Mouse (Mus musculus) CH12.LX (cell line): ENCODE measurements at regions not wholly inside any gene's neighbourhood (a gene's known extent, or its start where the extent isn't known, plus 50 kb on each side); places are given as distances from the start of the nearest gene placed in this dataset.

Source experiments
- DNase-seq: peaks from one replicate; pipeline ENCODE4 v3.0.0-alpha.2; 2013; ENCODE audit errors: extremely low read depth
- H3K27ac ChIP-seq: 2 replicates; pipeline ENCODE4 v1.5.1; 2012; ENCODE audit warnings: low read depth, mild to moderate bottlenecking, control low read depth, moderate library complexity; ENCODE audit not compliant: insufficient read depth
- H3K27me3 ChIP-seq: replicated peaks from 2 replicates; pipeline ENCODE3; 2012; ENCODE audit warnings: inconsistent platforms
- H3K36me3 ChIP-seq, 2 experiments: replicated peaks in 1 of 2; 2 replicates each; pipeline versions ENCODE3 to v1.6.1; 2012; ENCODE audit warnings: inconsistent platforms in 1 of 2, low read length in 1 of 2, mild to moderate bottlenecking in 1 of 2, mixed read lengths in 1 of 2, moderate library complexity in 1 of 2; ENCODE audit not compliant: control insufficient read depth in 1 of 2, insufficient read depth in 1 of 2
- H3K4me1 ChIP-seq, 2 experiments: 2 replicates each; pipeline ENCODE4 v1.6.1; 2012; ENCODE audit warnings: inconsistent platforms in 1 of 2, moderate library complexity in 1 of 2; ENCODE audit not compliant: insufficient read depth in 2 of 2, control insufficient read depth in 1 of 2
- H3K4me2 ChIP-seq: 2 replicates; pipeline ENCODE4 v1.6.1; 2012; ENCODE audit warnings: low read depth, mild to moderate bottlenecking, control low read depth; ENCODE audit not compliant: poor library complexity, insufficient read depth, severe bottlenecking
- H3K4me3 ChIP-seq, 3 experiments: fragments of 150-350 bp in 1 of 3; sonication (generic) in 1 of 3; replicated peaks in 1 of 3; 2 replicates each; pipeline versions ENCODE3 to v1.5.1; 2011 to 2012; ENCODE audit warnings: low read depth in 2 of 3, low read length in 2 of 3, mild to moderate bottlenecking in 2 of 3, moderate library complexity in 2 of 3, control low read depth in 1 of 3, improper control_type of control experiment in 1 of 3, inconsistent platforms in 1 of 3, mixed read lengths in 1 of 3; ENCODE audit not compliant: poor library complexity in 1 of 3
- H3K79me2 ChIP-seq: replicated peaks from 2 replicates; pipeline ENCODE4 v1.6.1; 2012; ENCODE audit warnings: mild to moderate bottlenecking, moderate library complexity; ENCODE audit not compliant: control insufficient read depth, poor library complexity, insufficient read depth, severe bottlenecking; ENCODE audit errors: extremely low read depth
- H3K9ac ChIP-seq: 2 replicates; pipeline ENCODE4 v1.6.1; 2012; ENCODE audit warnings: low read depth, mild to moderate bottlenecking, control low read depth, moderate library complexity; ENCODE audit not compliant: insufficient read depth
- H3K9me3 ChIP-seq: replicated peaks from 2 replicates; pipeline ENCODE3; 2012; ENCODE audit warnings: low read length, inconsistent platforms, mixed read lengths
- CHD2 ChIP-seq: IDR thresholded peaks from 2 replicates; pipeline ENCODE4 v1.6.1; 2011; ENCODE audit warnings: low read length, improper control_type of control experiment
- CTCF ChIP-seq, 2 experiments: IDR thresholded peaks in 1 of 2; conservative IDR thresholded peaks in 1 of 2; 2 replicates each; pipeline ENCODE4 v1.5.1; 2011 to 2012; ENCODE audit warnings: low read depth in 2 of 2, low read length in 2 of 2, improper control_type of control experiment in 1 of 2, inconsistent platforms in 1 of 2, mild to moderate bottlenecking in 1 of 2, moderate library complexity in 1 of 2
- E2F4 ChIP-seq: IDR thresholded peaks from 2 replicates; pipeline ENCODE4 v1.6.1; 2011; ENCODE audit warnings: low read depth, low read length, improper control_type of control experiment; ENCODE audit not compliant: insufficient replicate concordance
- GABPA ChIP-seq: IDR thresholded peaks from 2 replicates; pipeline ENCODE4 v1.6.1; 2012; ENCODE audit warnings: low read depth, low read length, improper control_type of control experiment, inconsistent platforms; ENCODE audit not compliant: insufficient replicate concordance
- HCFC1 ChIP-seq: IDR thresholded peaks from 2 replicates; pipeline ENCODE4 v1.6.1; 2012; ENCODE audit warnings: low read depth, mild to moderate bottlenecking, inconsistent platforms, low read length, improper control_type of control experiment
- IRF4 ChIP-seq: IDR thresholded peaks from 2 replicates; pipeline ENCODE4 v1.6.1; 2014; ENCODE audit warnings: low read depth, mild to moderate bottlenecking, inconsistent platforms, low read length, improper control_type of control experiment
- JUN ChIP-seq: IDR thresholded peaks from 2 replicates; pipeline ENCODE4 v1.6.1; 2011; ENCODE audit warnings: low read depth, mild to moderate bottlenecking, low read length, improper control_type of control experiment, moderate library complexity; ENCODE audit not compliant: insufficient read depth
- JUND ChIP-seq: conservative IDR thresholded peaks from 2 replicates; pipeline ENCODE4 v1.6.1; 2011; ENCODE audit warnings: low read depth, low read length, improper control_type of control experiment
- KAT2A ChIP-seq: IDR thresholded peaks from 2 replicates; pipeline ENCODE4 v1.6.1; 2012; ENCODE audit warnings: low read length, improper control_type of control experiment, inconsistent platforms; ENCODE audit not compliant: insufficient replicate concordance
- MAFK ChIP-seq: IDR thresholded peaks from 2 replicates; pipeline ENCODE4 v1.6.1; 2011; ENCODE audit warnings: low read length, improper control_type of control experiment; ENCODE audit not compliant: insufficient replicate concordance
- MAZ ChIP-seq: IDR thresholded peaks from 2 replicates; pipeline ENCODE4 v1.6.1; 2012; ENCODE audit warnings: low read depth, mild to moderate bottlenecking, inconsistent platforms, low read length, improper control_type of control experiment, moderate library complexity
- NELFE ChIP-seq: IDR thresholded peaks from 2 replicates; pipeline ENCODE4 v1.6.1; 2011; ENCODE audit warnings: low read depth, low read length, improper control_type of control experiment
- PAX5 ChIP-seq: IDR thresholded peaks from 2 replicates; pipeline ENCODE4 v1.6.1; 2012; ENCODE audit warnings: low read length, inconsistent platforms, mixed read lengths
- POLR2A ChIP-seq: IDR thresholded peaks from 2 replicates; pipeline ENCODE4 v1.6.1; 2011; ENCODE audit warnings: low read depth, mild to moderate bottlenecking, improper control_type of control experiment, low read length
- RCOR1 ChIP-seq: conservative IDR thresholded peaks from 2 replicates; pipeline ENCODE4 v1.6.1; 2012; ENCODE audit warnings: low read depth, mild to moderate bottlenecking, inconsistent platforms, low read length, improper control_type of control experiment
- TCF12 ChIP-seq: IDR thresholded peaks from 2 replicates; pipeline ENCODE4 v1.6.1; 2014; ENCODE audit warnings: low read depth, mild to moderate bottlenecking, inconsistent platforms, low read length, improper control_type of control experiment
- ZC3H11A ChIP-seq: IDR thresholded peaks from 2 replicates; pipeline ENCODE4 v1.6.1; 2012; ENCODE audit warnings: low read depth, mild to moderate bottlenecking, inconsistent platforms, low read length, improper control_type of control experiment
- ZKSCAN1 ChIP-seq: IDR thresholded peaks from 2 replicates; pipeline ENCODE4 v1.6.1; 2012; ENCODE audit warnings: low read depth, inconsistent platforms, low read length, improper control_type of control experiment, borderline replicate concordance
- ZNF384 ChIP-seq: IDR thresholded peaks from 2 replicates; pipeline ENCODE4 v1.6.1; 2012; ENCODE audit warnings: low read depth, low read length, improper control_type of control experiment, inconsistent platforms
- dilution Hi-C: fragments of 300-500 bp; cut with MboI; formaldehyde crosslinking; loops from 2 replicates; pipeline ENCODE4 v1.14.3; 2020; ENCODE audit warnings: low sequenced_read_pairs; ENCODE audit not compliant: extremely low pct_unique_long_range_greater_than_20kb, extremely low pct_ligation_motif_present
- in situ Hi-C: fragments of 300-500 bp; cut with MboI; formaldehyde crosslinking; loops from 3 replicates; pipeline ENCODE4 v1.14.3; 2019; ENCODE audit warnings: low sequenced_read_pairs, low pct_ligation_motif_present, low pct_unique_long_range_greater_than_20kb, mixed read lengths

- dilution Hi-C loops (no loop called here), in situ Hi-C loops (no loop called here)
- Histone ChIP-seq H3K27ac (no peak overlapping the region), H3K4me3 (no peak overlapping the region), H3K4me2 (no peak overlapping the region), H3K4me1 (peaks cover 0 to 11% of the 10 kb centered on the region in 2 experiments; a peak in 2 of 4 replicates), H3K9ac (no peak overlapping the region), H3K36me3 (no peaks in the 10 kb centered on the region), H3K27me3 (no peaks in the 10 kb centered on the region), H3K9me3 (no peaks in the 10 kb centered on the region), H3K79me2 (no peaks in the 10 kb centered on the region)
- TF ChIP-seq E2F4 (no peak), HCFC1 (no peak), ZKSCAN1 (no peak), CHD2 (no peak), CTCF (conservative IDR thresholded peaks at IDR 0.05 in 1 of 2, IDR thresholded peaks at IDR 0.05 in 1 of 2; ENCODE audit: low read depth in 2 of 2, low read length in 2 of 2) (no peak), PAX5 (no peak), MAZ (no peak)
- DNase-seq, result no peak
These were observed 186.6 kb downstream of the Htr7 start for GRCm38 (mm10) chr19:35870720-35871119.

GRCm38 (mm10) chr19:35868543-35868942 is 188.8 kb downstream of the Htr7 start:
- Histone ChIP-seq H3K4me3 (no peak overlapping the region), H3K4me2 (no peak overlapping the region), H3K79me2 (no peaks in the 10 kb centered on the region), H3K9me3 (no peaks in the 10 kb centered on the region), H3K27ac (no peak overlapping the region), H3K36me3 (no peaks in the 10 kb centered on the region), H3K27me3 (no peaks in the 10 kb centered on the region), H3K4me1 (no peaks in the 10 kb centered on the region; a peak in 1 of 4 replicates), H3K9ac (no peak overlapping the region)
- in situ Hi-C loops, result no loop called here
- dilution Hi-C loops, result no loop called here
- TF ChIP-seq KAT2A (no peak), ZC3H11A (no peak), ZKSCAN1 (no peak), JUN (no peak), CHD2 (no peak), RCOR1 (no peak), POLR2A (no peak), GABPA (no peak), ZNF384 (no peak), IRF4 (no peak), JUND (no peak), NELFE (no peak), E2F4 (no peak), MAFK (no peak), TCF12 (no peak)
- DNase-seq, result no peak
